Mouse (Mus musculus): ENCODE measurements around the gene St3gal5. TPM values are rescaled to one million over a fixed set of nuclear protein-coding genes. Genes with fewer than 3 reads are reported as not detected.
A peak's percentile ranks its signal among the peaks of the same experiment; 100 is the strongest.

St3gal5 gene
- total and polyA plus RNA-seq, 3 experiments = 24.4 to 51.8 TPM; not detected in 1

- no peak for TF ChIP-seq ZC3H11A (IDR thresholded peaks at IDR 0.05; ENCODE audit: low read depth, low read length)
- TF ChIP-seq RAD21 (IDR thresholded peaks at IDR 0.05; ENCODE audit: low read depth, low read length) = no peak
These were observed 1.2 kb upstream of the St3gal5 start (continued) for GRCm38 (mm10) chr6:72096217-72096616.

- TF ChIP-seq MYC (IDR thresholded peaks at IDR 0.05; ENCODE audit: low read depth, low read length) (0 out of 2 replicates have a peak, but pooled peaks have one; percentile 13), RAD21 (IDR thresholded peaks at IDR 0.05; ENCODE audit: low read depth, low read length) (no peak), HCFC1 (IDR thresholded peaks at IDR 0.05; ENCODE audit: low read depth, low read length) (0 out of 2 replicates have a peak, but pooled peaks have one; percentile 1), USF2 (IDR thresholded peaks at IDR 0.05; ENCODE audit: borderline replicate concordance in 1 of 2, insufficient read depth in 1 of 2, low read depth in 1 of 2, low read length in 2 of 2) (no peak), ZNF384 (IDR thresholded peaks at IDR 0.05; ENCODE audit: low read depth, low read length) (no peak), MAZ (IDR thresholded peaks at IDR 0.05; ENCODE audit: low read depth, low read length) (no peak), JUND (IDR thresholded peaks at IDR 0.05; ENCODE audit: low read depth, low read length) (no peak), TCF12 (IDR thresholded peaks at IDR 0.05; ENCODE audit: low read depth, low read length) (no peak), CHD1 (IDR thresholded peaks at IDR 0.05; ENCODE audit: low read depth, low read length) (peak; percentile 52; the same call in 1 of the 2 replicates), POLR2AphosphoS5 (IDR thresholded peaks at IDR 0.05; ENCODE audit: borderline replicate concordance, low read depth, low read length) (no peak), ZC3H11A (IDR thresholded peaks at IDR 0.05; ENCODE audit: low read depth, low read length) (no peak), ZMIZ1 (IDR thresholded peaks at IDR 0.05; ENCODE audit: low read depth, low read length) (no peak)
- no peaks in the 10 kb centered on the region for H3K27me3 ChIP-seq (ENCODE audit: control insufficient read depth in 1 of 2, insufficient read depth in 2 of 2, low read length in 2 of 2)
- DNase-seq (ENCODE audit: low read depth, low spot score) = peak; percentile 60
- peak overlapping the region; percentile 54 to 63 for H3K4me3 ChIP-seq (ENCODE audit: control insufficient read depth in 1 of 2, insufficient read depth in 1 of 2, low read depth in 2 of 2, low read length in 2 of 2)
- peaks cover 37% of the 10 kb centered on the region for H3K79me2 ChIP-seq (ENCODE audit: control insufficient read depth, insufficient read depth, low read length, poor library complexity)
- peak overlapping the region; percentile 68 for H3K9ac ChIP-seq (ENCODE audit: control insufficient read depth, low read depth, low read length, poor library complexity, severe bottlenecking)
- H3K36me3 ChIP-seq (ENCODE audit: control insufficient read depth in 1 of 2, insufficient read depth in 2 of 2, low read length in 2 of 2) = peaks cover 0 to 38% of the 10 kb centered on the region in 2 experiments; a peak in 2 of 4 replicates
- peak overlapping the region; percentile 82 for H3K27ac ChIP-seq (ENCODE audit: control insufficient read depth, low read depth, low read length)
- H3K9me3 ChIP-seq (replicated peaks; ENCODE audit: insufficient read depth, low read length) = no peaks in the 10 kb centered on the region
- peaks cover 23 to 39% of the 10 kb centered on the region in 2 experiments for H3K4me1 ChIP-seq (ENCODE audit: control insufficient read depth in 1 of 2, insufficient read depth in 2 of 2, low read length in 2 of 2)
These were observed 723 bp upstream of the St3gal5 start for GRCm38 (mm10) chr6:72096669-72097068.

- peaks cover 44% of the 10 kb centered on the region for H3K79me2 ChIP-seq (ENCODE audit: control insufficient read depth, insufficient read depth, low read length, poor library complexity)
- H3K4me1 ChIP-seq (ENCODE audit: control insufficient read depth in 1 of 2, insufficient read depth in 2 of 2, low read length in 2 of 2) = peaks cover 32 to 47% of the 10 kb centered on the region in 2 experiments
- peaks cover 0 to 48% of the 10 kb centered on the region in 2 experiments; a peak in 3 of 4 replicates for H3K36me3 ChIP-seq (ENCODE audit: control insufficient read depth in 1 of 2, insufficient read depth in 2 of 2, low read length in 2 of 2)
- no peaks in the 10 kb centered on the region for H3K9me3 ChIP-seq (replicated peaks; ENCODE audit: insufficient read depth, low read length)
- peak overlapping the region; percentile 81 to 84 for H3K4me3 ChIP-seq (ENCODE audit: control insufficient read depth in 1 of 2, insufficient read depth in 1 of 2, low read depth in 2 of 2, low read length in 2 of 2)
- no peaks in the 10 kb centered on the region for H3K27me3 ChIP-seq (ENCODE audit: control insufficient read depth in 1 of 2, insufficient read depth in 2 of 2, low read length in 2 of 2)
- TF ChIP-seq ZNF384 (IDR thresholded peaks at IDR 0.05; ENCODE audit: low read depth, low read length) (no peak), BHLHE40 (IDR thresholded peaks at IDR 0.05; ENCODE audit: borderline replicate concordance, low read depth, low read length) (no peak), GATA1 (IDR thresholded peaks at IDR 0.05; ENCODE audit: low read depth, low read length) (no peak), POLR2AphosphoS5 (IDR thresholded peaks at IDR 0.05; ENCODE audit: borderline replicate concordance, low read depth, low read length) (no peak), MAFK (IDR thresholded peaks at IDR 0.05; ENCODE audit: borderline replicate concordance, low read depth, low read length) (no peak), ETS1 (IDR thresholded peaks at IDR 0.05; ENCODE audit: low read depth, low read length) (no peak), USF2 (IDR thresholded peaks at IDR 0.05; ENCODE audit: borderline replicate concordance in 1 of 2, insufficient read depth in 1 of 2, low read depth in 1 of 2, low read length in 2 of 2) (no peak), MXI1 (IDR thresholded peaks at IDR 0.05; ENCODE audit: low read depth, low read length) (peak; percentile 64), MYC (IDR thresholded peaks at IDR 0.05; ENCODE audit: low read depth, low read length) (no peak), SIN3A (IDR thresholded peaks at IDR 0.05; ENCODE audit: low read length) (0 out of 2 replicates have a peak, but pooled peaks have one; percentile 0), EP300 (IDR thresholded peaks at IDR 0.05; ENCODE audit: low read depth in 1 of 2, low read length in 2 of 2) (no peak), ZMIZ1 (IDR thresholded peaks at IDR 0.05; ENCODE audit: low read depth, low read length) (no peak), POLR2AphosphoS2 (IDR thresholded peaks at IDR 0.05; ENCODE audit: low read length) (no peak), HCFC1 (IDR thresholded peaks at IDR 0.05; ENCODE audit: low read depth, low read length) (no peak), MEF2A (IDR thresholded peaks at IDR 0.05; ENCODE audit: extremely low read depth, insufficient replicate concordance, low read depth, low read length, poor library complexity, severe bottlenecking) (no peak), KAT2A (conservative IDR thresholded peaks at IDR 0.05; ENCODE audit: low read depth, low read length) (no peak), USF1 (IDR thresholded peaks at IDR 0.05; ENCODE audit: low read depth, low read length) (no peak)
- H3K27ac ChIP-seq (ENCODE audit: control insufficient read depth, low read depth, low read length) = peak overlapping the region; percentile 58
- DNase-seq (ENCODE audit: low read depth, low spot score) = peak; percentile 69
- H3K9ac ChIP-seq (ENCODE audit: control insufficient read depth, low read depth, low read length, poor library complexity, severe bottlenecking) = peak overlapping the region; percentile 76
These were observed 746 bp downstream of the St3gal5 start for GRCm38 (mm10) chr6:72098021-72098655.
